Mouse (Mus musculus): ENCODE data around the gene Gabrr1. TPM values are rescaled to one million over a fixed set of nuclear protein-coding genes. Genes with fewer than 3 reads are reported as not detected.
A peak's percentile ranks its signal among the peaks of the same experiment; 100 is the strongest.

Gene Gabrr1
- polyA plus RNA-seq, 1 experiment = 0.01 TPM

DNA sequence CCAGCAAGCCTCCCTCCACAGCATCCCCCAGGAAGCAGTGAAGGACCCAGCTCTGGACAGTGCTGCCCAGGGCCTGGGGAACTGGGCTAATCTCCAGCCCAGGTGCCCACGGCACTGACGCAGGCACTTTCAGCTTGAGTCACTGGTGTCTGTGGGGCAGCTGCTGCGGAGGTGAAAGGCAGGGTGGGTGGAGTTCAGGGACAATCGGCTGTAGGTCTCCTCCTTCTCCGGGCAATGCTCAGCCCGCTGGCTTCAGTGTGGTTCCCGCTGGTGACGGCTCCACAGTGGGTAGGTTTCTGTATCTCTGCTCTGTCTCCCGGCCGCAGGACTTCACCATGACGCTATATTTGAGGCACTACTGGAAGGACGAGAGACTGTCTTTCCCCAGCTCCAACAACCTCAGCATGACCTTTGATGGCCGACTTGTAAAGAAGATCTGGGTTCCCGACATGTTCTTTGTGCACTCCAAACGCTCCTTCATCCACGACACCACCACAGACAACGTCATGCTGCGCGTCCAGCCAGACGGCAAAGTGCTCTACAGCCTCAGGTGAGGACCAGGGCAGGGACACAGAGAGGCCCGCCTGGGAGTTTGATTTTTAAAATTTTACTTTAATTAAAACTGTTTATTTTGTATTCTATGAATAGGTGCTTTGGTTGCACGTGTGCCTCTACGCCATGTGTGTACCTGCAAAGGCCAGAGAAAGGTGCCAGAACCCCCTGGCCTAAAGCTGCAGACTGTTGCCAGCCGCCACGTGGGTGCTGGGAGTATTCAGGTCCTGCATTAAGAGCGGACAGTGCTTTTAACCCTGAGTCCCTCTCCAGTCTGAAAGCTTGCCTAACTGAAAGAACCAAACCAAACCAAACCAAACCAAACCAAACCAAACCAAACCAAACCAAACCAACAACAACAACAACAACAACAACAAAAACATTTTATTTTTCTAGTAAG is 20.0 kb downstream of the Gabrr1 start:
- H3K79me2 ChIP-seq (ENCODE audit: control insufficient read depth, insufficient read depth) = no peaks in the 10 kb centered on the region

GRCm38 (mm10) chr4:33183477-33183876 is 51.2 kb downstream of the Gabrr1 start:
- Histone ChIP-seq H3K4me3 (ENCODE audit: insufficient read depth, poor library complexity, severe bottlenecking) (no peak overlapping the region), H3K36me3 (ENCODE audit: control insufficient read depth, insufficient read depth) (no peaks in the 10 kb centered on the region), H3K79me3 (ENCODE audit: low read depth) (no peaks in the 10 kb centered on the region), H3K79me2 (ENCODE audit: control insufficient read depth, insufficient read depth) (no peaks in the 10 kb centered on the region), H3ac (ENCODE audit: control insufficient read depth, insufficient read length, low read depth) (no peak overlapping the region), H3K27me3 (ENCODE audit: control insufficient read depth, insufficient read depth, insufficient read length) (peaks cover 34% of the 10 kb centered on the region)
- TF ChIP-seq MYOG (IDR thresholded peaks at IDR 0.05; ENCODE audit: control insufficient read depth, extremely low read depth, insufficient read length) = no peak
- no peak for TF ChIP-seq MAX (IDR thresholded peaks at IDR 0.05)
- no peak for TF ChIP-seq USF1 (IDR thresholded peaks at IDR 0.05; ENCODE audit: low read depth)
- TF ChIP-seq FOSL1 (IDR thresholded peaks at IDR 0.05; ENCODE audit: insufficient read depth, low read length, poor library complexity, severe bottlenecking) = no peak
- no peak for TF ChIP-seq CTCF (IDR thresholded peaks at IDR 0.05; ENCODE audit: control insufficient read depth, insufficient read depth, insufficient read length)
- TF ChIP-seq MYOD1 (IDR thresholded peaks at IDR 0.05; ENCODE audit: control insufficient read depth, insufficient read length, low read depth) = no peak
- no peak for TF ChIP-seq CEBPB (IDR thresholded peaks at IDR 0.05; ENCODE audit: low read depth)

More for the DNA sequence above, 20.0 kb downstream of the Gabrr1 start:
- Histone ChIP-seq H3K79me3 (ENCODE audit: low read depth) (no peaks in the 10 kb centered on the region), H3K4me3 (ENCODE audit: insufficient read depth, poor library complexity, severe bottlenecking) (no peak overlapping the region), H3ac (ENCODE audit: control insufficient read depth, insufficient read length, low read depth) (no peak overlapping the region), H3K27me3 (ENCODE audit: control insufficient read depth, insufficient read depth, insufficient read length) (peaks cover 7% of the 10 kb centered on the region), H3K36me3 (ENCODE audit: control insufficient read depth, insufficient read depth) (no peaks in the 10 kb centered on the region)
- no peak for TF ChIP-seq CEBPB (IDR thresholded peaks at IDR 0.05; ENCODE audit: low read depth)

DNA sequence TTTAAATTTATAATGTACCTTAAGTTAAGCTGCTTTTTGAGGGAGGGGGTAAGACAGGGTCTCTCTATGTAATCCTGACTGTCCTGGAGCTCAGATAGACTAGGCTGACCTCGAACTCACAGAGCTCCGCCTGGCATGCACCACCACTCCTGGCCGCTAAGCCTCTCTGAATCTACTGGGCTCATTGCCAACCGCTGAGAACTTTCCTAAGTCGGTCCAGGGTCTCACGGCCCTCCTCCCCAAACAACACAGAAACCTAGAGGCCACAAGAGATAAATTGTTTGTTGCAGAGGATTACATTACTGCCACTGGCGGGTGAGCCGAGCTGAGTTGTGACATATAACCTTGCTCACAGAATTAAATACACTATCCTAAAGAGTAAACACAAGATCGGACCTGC is 55.8 kb downstream of the Gabrr1 start:
- Histone ChIP-seq H3K79me3 (ENCODE audit: low read depth) (no peaks in the 10 kb centered on the region), H3K79me2 (ENCODE audit: control insufficient read depth, insufficient read depth) (no peaks in the 10 kb centered on the region), H3K4me3 (ENCODE audit: insufficient read depth, poor library complexity, severe bottlenecking) (no peak overlapping the region), H3K27me3 (ENCODE audit: control insufficient read depth, insufficient read depth, insufficient read length) (peaks cover 25% of the 10 kb centered on the region), H3K36me3 (ENCODE audit: control insufficient read depth, insufficient read depth) (no peaks in the 10 kb centered on the region), H3ac (ENCODE audit: control insufficient read depth, insufficient read length, low read depth) (no peak overlapping the region)
- TF ChIP-seq MAX (IDR thresholded peaks at IDR 0.05) (no peak), MYOG (IDR thresholded peaks at IDR 0.05; ENCODE audit: control insufficient read depth, extremely low read depth, insufficient read length) (no peak), FOSL1 (IDR thresholded peaks at IDR 0.05; ENCODE audit: insufficient read depth, low read length, poor library complexity, severe bottlenecking) (no peak), MYOD1 (IDR thresholded peaks at IDR 0.05; ENCODE audit: control insufficient read depth, insufficient read length, low read depth) (no peak), CEBPB (IDR thresholded peaks at IDR 0.05; ENCODE audit: low read depth) (no peak), CTCF (IDR thresholded peaks at IDR 0.05; ENCODE audit: control insufficient read depth, insufficient read depth, insufficient read length) (no peak), USF1 (IDR thresholded peaks at IDR 0.05; ENCODE audit: low read depth) (no peak)

GRCm38 (mm10) chr4:33188781-33189734 is 56.7 kb downstream of the Gabrr1 start:
- Histone ChIP-seq H3K79me2 (ENCODE audit: control insufficient read depth, insufficient read depth) (no peaks in the 10 kb centered on the region), H3K79me3 (ENCODE audit: low read depth) (no peaks in the 10 kb centered on the region), H3K4me3 (ENCODE audit: insufficient read depth, poor library complexity, severe bottlenecking) (no peak overlapping the region), H3ac (ENCODE audit: control insufficient read depth, insufficient read length, low read depth) (peak overlapping the region; percentile 3), H3K27me3 (ENCODE audit: control insufficient read depth, insufficient read depth, insufficient read length) (peaks cover 25% of the 10 kb centered on the region), H3K36me3 (ENCODE audit: control insufficient read depth, insufficient read depth) (no peaks in the 10 kb centered on the region)
- TF ChIP-seq CEBPB (IDR thresholded peaks at IDR 0.05; ENCODE audit: low read depth) = no peak
- no peak for TF ChIP-seq FOSL1 (IDR thresholded peaks at IDR 0.05; ENCODE audit: insufficient read depth, low read length, poor library complexity, severe bottlenecking)
- TF ChIP-seq MAX (IDR thresholded peaks at IDR 0.05) = no peak
- TF ChIP-seq CTCF (IDR thresholded peaks at IDR 0.05; ENCODE audit: control insufficient read depth, insufficient read depth, insufficient read length) = no peak
- TF ChIP-seq MYOD1 (IDR thresholded peaks at IDR 0.05; ENCODE audit: control insufficient read depth, insufficient read length, low read depth) = no peak
- no peak for TF ChIP-seq USF1 (IDR thresholded peaks at IDR 0.05; ENCODE audit: low read depth)
- TF ChIP-seq MYOG (IDR thresholded peaks at IDR 0.05; ENCODE audit: control insufficient read depth, extremely low read depth, insufficient read length) = no peak

DNA sequence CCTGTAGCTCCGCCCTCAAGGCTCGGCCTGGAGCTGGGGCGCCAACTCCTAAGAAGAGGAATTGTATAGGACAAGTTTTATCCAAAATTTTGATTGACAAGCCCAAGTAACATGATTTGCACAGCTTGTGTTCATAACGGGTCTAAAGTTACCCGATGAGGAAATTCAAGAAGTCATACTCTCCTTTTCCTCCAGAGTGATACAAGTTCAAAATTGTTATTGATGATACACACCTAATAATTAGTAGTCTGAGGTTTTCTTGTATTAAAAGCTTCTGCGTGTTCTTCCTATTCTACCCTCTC is 57.4 kb downstream of the Gabrr1 start, which contains the start of gene Pm20d2:
TSS of gene Pm20d2 (minus strand) at position 3 of the 302 bp plus-strand sequence.
- Histone ChIP-seq H3ac (ENCODE audit: control insufficient read depth, insufficient read length, low read depth) (peak within 1 kb of the TSS; percentile 3), H3K4me3 (ENCODE audit: insufficient read depth, poor library complexity, severe bottlenecking) (no peak within 1 kb of the TSS), H3K79me3 (ENCODE audit: low read depth) (no peaks in the 10 kb centered on the region), H3K27me3 (ENCODE audit: control insufficient read depth, insufficient read depth, insufficient read length) (peaks cover 25% of the 10 kb centered on the region), H3K79me2 (ENCODE audit: control insufficient read depth, insufficient read depth) (no peaks in the 10 kb centered on the region), H3K36me3 (ENCODE audit: control insufficient read depth, insufficient read depth) (no peaks in the 10 kb centered on the region)
- TF ChIP-seq MYOD1 (IDR thresholded peaks at IDR 0.05; ENCODE audit: control insufficient read depth, insufficient read length, low read depth) (no peak), CEBPB (IDR thresholded peaks at IDR 0.05; ENCODE audit: low read depth) (no peak), CTCF (IDR thresholded peaks at IDR 0.05; ENCODE audit: control insufficient read depth, insufficient read depth, insufficient read length) (no peak), USF1 (IDR thresholded peaks at IDR 0.05; ENCODE audit: low read depth) (no peak), FOSL1 (IDR thresholded peaks at IDR 0.05; ENCODE audit: insufficient read depth, low read length, poor library complexity, severe bottlenecking) (no peak), MYOG (IDR thresholded peaks at IDR 0.05; ENCODE audit: control insufficient read depth, extremely low read depth, insufficient read length) (no peak), MAX (IDR thresholded peaks at IDR 0.05) (no peak)
